Mouse (Mus musculus) lung, adult 18-20 months (tissue): ENCODE results near the gene Gm21319.
"Not testable (repeated sequence)": the region's sequence is repeated elsewhere in the genome, so short reads cannot be mapped to it uniquely, and the experiment has no call there.

ENCODE experiments used
- DNase-seq, 2 experiments: peaks; one replicate each; pipeline ENCODE4 v3.0.0; 2022; ENCODE audit warnings: mixed read lengths in 2 of 2

Gene Gm21319

DNA sequence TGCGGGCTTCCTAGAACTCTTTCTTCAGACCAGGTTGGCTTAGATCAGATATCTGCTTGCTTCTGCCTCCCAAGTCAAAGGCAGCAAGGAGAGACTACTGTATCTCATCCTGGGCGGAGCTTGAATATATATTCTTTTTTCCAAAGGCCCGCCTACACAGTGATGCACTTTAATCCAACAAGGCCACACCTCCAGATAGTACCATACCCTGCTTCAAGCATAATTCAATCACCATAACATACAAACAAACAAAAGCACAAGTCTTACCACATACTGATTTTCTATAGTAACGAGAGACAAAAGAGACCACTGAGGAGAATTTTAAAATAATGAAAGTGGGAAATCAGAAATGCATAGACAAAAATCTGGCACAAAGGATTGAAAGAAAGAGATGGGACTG lies at the start of gene Gm21319:
Gm21319 (minus strand) TSS at position 101 of the 400 bp plus-strand sequence.
- DNase-seq, result not testable (repeated sequence)

DNA sequence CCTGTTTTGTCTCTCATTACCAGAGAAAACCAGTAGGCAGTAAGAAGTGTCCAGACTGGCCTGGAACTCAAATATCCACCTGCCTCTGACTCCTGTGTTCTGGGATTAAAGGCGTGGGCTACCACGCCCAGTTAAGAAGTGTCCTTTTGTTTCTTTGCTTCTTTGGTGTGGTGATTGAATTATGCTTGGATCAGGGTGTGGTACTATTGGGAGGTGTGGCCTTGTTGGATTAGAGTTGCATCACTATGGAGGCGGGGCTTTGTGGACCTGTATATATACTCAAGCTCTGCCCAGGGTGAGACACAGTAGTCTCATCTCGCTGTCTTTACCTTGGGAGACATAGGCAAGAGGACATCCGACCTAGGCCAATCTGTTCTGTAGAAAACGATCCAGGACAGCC lies 40.7 kb upstream of the Gm21319 start, which contains the start of gene BB287469:
BB287469 (plus strand) TSS at position 301 of the 400 bp plus-strand sequence.
- DNase-seq, result not testable (repeated sequence)

DNA sequence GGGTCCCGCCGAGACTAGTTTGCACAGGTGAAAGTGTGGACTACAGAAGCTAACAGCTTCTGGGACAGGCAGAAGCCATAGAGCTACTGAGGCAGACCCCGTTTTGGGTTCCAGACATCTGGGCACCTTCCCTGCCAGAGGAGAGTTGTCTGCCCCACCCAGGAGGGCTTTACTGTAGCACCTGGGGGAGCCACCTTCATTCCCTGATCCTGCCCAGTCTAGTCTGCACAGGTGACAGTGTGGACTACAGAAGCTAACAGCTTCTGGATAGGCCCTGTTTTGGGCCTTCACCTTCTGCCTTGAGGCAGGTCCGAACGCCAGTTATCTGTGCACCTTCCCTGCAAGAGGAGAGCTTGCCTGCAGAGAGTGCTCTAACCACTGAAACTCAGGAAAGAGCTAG lies 22.4 kb upstream of the Gm21319 start:
- DNase-seq, result not testable (repeated sequence)

DNA sequence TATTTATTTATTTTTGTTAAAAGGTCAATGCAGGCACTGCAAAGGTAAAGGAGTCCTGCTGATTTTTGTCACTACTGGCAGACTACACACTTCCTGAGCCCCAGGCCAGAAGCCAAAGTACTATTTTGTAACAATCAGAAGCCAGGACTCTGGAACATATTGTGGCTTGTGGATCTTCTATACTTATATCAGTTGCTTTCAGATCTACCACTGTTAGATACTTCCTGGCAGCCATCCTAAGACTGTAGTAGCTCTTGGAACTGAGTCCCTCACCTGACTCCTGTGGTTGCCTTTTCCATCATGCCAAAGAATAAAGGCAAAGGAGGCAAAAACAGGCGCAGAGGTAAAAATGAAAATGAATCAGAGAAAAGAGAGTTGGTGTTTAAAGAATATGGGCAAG lies 19.7 kb upstream of the Gm21319 start, which contains the start of gene Gm21936:
Gm21936 (plus strand) TSS at position 301 of the 400 bp plus-strand sequence.
- DNase-seq, result not testable (repeated sequence)
